Mouse (Mus musculus): ENCODE measurements at regions not wholly inside any gene's neighbourhood (a gene's known extent, or its start where the extent isn't known, plus 50 kb on each side); places are given as distances from the start of the nearest gene placed in this dataset.

DNA sequence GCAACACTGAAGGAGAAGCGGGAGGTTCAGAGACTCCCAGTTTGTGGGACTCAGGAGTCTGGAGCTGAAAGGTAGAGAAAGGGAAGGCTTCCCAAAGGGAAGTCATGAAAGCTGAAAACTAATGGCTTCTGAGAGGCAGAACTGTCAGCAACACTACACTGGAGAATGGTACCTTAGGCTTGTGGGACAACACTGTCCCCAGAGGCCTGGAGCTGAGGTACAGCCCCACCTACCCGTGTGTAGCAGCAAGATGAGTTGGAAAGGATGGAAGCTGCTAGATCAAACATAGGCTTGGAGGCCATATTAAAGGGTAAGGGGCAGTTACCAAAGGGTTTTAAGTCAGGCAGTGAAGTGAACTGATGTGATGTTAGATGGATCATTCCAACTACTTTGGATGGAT is 219.9 kb upstream of the Ccdc122 start:
- H3K4me2 ChIP-seq (replicated peaks), result no peak overlapping the region

DNA sequence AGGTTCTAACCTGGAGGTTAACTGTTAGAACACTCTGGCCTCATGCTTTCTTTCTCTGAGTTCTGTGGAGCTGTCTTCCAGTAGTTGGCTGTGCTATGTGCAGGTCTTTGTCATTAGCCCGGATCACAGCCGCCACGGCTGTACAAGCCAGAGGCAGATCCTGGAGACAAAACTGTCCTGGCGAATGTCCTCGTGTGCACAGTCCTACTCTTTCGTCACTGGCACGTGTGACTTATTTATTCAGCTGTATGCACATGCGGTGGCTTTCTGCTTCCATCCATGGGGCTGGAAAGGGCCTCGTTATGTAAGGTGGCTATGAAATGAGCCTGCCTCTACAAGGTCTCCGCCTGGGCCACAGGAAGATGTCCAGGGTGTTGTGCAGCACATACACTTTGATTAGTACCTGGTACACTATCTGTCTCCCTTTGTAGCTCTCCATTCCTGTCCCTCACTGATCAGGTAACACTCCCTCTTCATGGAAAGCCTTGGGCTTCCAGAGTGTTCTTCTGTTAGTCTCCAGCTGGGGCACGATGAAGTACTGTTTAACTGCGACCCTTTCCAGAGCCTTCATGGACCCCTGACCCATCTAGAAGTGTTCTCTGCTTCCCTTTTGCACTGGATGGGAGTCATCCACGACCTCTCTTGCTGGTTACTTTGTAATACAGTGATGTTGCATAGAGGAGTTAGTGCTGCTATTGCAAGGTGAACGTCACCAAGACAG is 224.3 kb upstream of the Ccdc122 start:
- 48% methylated on average over 14 of the region's 14 CpGs for WGBS

More for the DNA sequence above, 219.9 kb upstream of the Ccdc122 start:
- WGBS, result 83% methylated on average over 2 of the region's 2 CpGs
- Histone ChIP-seq H3K9ac (no peak overlapping the region), H3K4me1 (peaks cover 53% of the 10 kb centered on the region), H3K9me3 (no peaks in the 10 kb centered on the region), H3K27me3 (no peaks in the 10 kb centered on the region; the same call in 1 of the 2 replicates), H3K36me3 (no peaks in the 10 kb centered on the region), H3K27ac (no peak overlapping the region), H3K4me3 (no peak overlapping the region)
- no peak for ATAC-seq (ENCODE audit: low FRiP score, low read depth)

DNA sequence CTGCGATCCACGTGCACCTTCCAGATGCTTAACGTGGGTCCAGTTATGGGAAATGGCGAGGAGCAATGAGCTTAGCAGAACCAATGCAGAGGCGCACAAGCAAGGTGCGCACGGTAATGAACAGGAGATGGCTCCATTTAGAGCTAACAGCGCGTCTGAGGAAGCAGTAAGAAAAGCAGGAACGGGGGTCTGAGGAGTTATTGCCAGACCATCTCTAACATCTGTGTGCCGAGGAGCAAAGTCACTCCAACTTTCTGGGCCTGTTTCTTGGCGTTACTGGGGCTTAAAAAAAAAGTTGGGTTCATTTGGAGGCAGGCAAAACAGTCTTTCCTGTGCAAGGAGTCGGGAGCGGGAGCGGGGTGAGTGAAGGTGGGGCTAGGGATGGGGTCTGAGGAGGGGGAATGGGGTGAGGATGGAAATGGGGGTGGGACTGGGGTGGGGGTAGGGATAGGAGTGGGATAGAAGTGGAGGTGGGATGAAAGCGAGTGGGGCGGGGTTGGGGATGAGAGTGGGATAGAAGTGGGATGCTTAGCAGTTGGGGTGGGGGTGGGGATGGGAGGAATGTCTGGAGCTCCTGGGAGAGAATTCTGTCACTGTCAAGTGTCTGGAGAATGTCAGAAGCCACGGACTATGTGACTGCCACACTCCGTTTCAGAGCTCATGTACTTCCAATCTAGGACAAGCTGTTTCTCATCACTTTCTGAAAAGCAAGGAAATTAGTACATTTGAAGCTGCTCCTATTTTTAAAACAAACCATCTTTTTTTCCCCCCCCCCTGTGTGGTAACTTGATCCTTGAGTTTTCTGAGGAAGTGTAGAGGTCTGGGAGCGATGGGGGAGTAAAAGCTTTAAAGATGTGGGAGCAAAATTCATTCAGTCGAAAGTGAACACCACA is 225.6 kb upstream of the Ccdc122 start:
- peak; percentile 82 for ATAC-seq (ENCODE audit: low FRiP score, low read depth)
- peak overlapping the region; percentile 90 for H3K27ac ChIP-seq
- H3K4me3 ChIP-seq, result no peak overlapping the region
- no peaks in the 10 kb centered on the region; the same call in 1 of the 2 replicates for H3K27me3 ChIP-seq
- no peaks in the 10 kb centered on the region for H3K36me3 ChIP-seq
- H3K4me1 ChIP-seq, result peaks cover 33% of the 10 kb centered on the region
- H3K9me3 ChIP-seq, result no peaks in the 10 kb centered on the region
- H3K9ac ChIP-seq, result no peak overlapping the region
- WGBS, result 8% methylated on average over 21 of the region's 21 CpGs
- H3K4me2 ChIP-seq (replicated peaks), result peak overlapping the region; percentile 54

More for the DNA sequence above, 224.3 kb upstream of the Ccdc122 start:
- H3K9me3 ChIP-seq, result no peaks in the 10 kb centered on the region
- H3K27me3 ChIP-seq, result no peaks in the 10 kb centered on the region; the same call in 1 of the 2 replicates
- no peak overlapping the region for H3K4me3 ChIP-seq
- peaks cover 35% of the 10 kb centered on the region for H3K4me1 ChIP-seq
- H3K4me2 ChIP-seq (replicated peaks), result no peak overlapping the region
- peak overlapping the region; percentile 64 for H3K27ac ChIP-seq
- no peak for ATAC-seq (ENCODE audit: low FRiP score, low read depth)
- H3K9ac ChIP-seq, result no peak overlapping the region
- H3K36me3 ChIP-seq, result no peaks in the 10 kb centered on the region

- Histone ChIP-seq H3K4me2 (replicated peaks) (no peak overlapping the region), H3K9ac (no peak overlapping the region), H3K27me3 (no peaks in the 10 kb centered on the region), H3K9me3 (no peaks in the 10 kb centered on the region), H3K36me3 (no peaks in the 10 kb centered on the region), H3K4me3 (no peak overlapping the region), H3K27ac (peak overlapping the region; percentile 90; the same call in 1 of the 2 replicates), H3K4me1 (peaks cover 41% of the 10 kb centered on the region)
- WGBS, result 90% methylated on average over 3 of the region's 3 CpGs
- ATAC-seq (ENCODE audit: low FRiP score, low read depth), result no peak
Measured at GRCm38 (mm10) chr14:76810041-76810440, 226.5 kb upstream of the Ccdc122 start.

DNA sequence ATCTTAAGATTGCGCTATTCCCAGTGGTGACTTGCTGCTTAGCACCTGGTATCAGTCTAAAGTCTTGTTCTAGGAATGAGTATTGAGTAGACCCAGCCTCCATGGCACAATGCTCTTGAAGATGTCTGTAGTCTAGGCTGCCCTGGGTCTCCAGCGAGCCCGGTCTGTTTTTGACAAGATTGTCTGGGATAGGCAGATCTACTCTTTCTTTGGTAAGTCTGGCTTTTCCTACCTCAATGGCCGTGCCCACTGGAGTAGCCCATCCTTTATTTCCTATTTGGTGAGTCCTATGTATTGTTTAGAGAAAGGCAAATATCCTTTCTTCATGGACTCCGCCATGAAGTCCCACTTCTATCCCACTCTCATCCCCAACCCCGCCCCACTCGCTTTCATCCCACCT is 227.2 kb upstream of the Ccdc122 start:
- no peak overlapping the region for H3K9ac ChIP-seq
- H3K4me1 ChIP-seq, result peaks cover 47% of the 10 kb centered on the region
- ATAC-seq (ENCODE audit: low FRiP score, low read depth), result no peak
- no peak overlapping the region for H3K4me2 ChIP-seq (replicated peaks)
- no peak overlapping the region for H3K27ac ChIP-seq
- H3K9me3 ChIP-seq, result no peaks in the 10 kb centered on the region
- no peak overlapping the region for H3K4me3 ChIP-seq
- no peaks in the 10 kb centered on the region for H3K36me3 ChIP-seq
- 96% methylated on average over 7 of the region's 7 CpGs for WGBS
- H3K27me3 ChIP-seq, result no peaks in the 10 kb centered on the region

DNA sequence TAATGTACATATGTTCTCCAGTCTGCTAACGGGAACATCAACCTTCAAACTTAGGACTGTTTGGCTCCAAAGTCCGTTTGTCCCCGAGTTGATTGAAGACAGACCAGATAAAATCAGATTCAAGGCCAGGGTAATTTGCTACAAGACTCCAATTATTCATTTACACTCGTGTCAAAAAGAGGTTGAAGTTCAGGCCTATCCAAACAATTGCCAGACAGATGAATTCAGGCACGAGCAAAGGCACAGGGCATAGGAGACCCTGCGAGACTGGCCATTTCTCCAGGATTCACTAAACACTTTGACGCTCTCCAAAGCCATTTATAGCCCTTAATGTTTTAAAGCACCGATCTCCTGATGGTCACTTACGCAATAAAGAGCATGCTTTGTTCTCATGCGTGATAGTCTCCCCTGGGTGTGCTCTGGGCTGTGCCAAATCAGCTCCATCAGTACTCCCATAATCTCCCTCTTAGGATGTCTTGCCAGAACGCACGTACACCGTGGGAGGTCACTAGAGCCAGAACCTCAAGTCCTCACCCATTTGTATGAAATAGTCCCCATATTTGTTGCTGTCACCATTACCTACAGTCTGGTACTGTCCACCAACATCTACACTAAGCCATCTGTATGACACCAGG is 231.3 kb upstream of the Ccdc122 start:
- Histone ChIP-seq H3K27me3 (no peaks in the 10 kb centered on the region), H3K9me3 (no peaks in the 10 kb centered on the region), H3K9ac (no peak overlapping the region), H3K4me1 (peaks cover 37% of the 10 kb centered on the region), H3K4me2 (replicated peaks) (no peak overlapping the region; the same call in 1 of the 2 replicates), H3K4me3 (no peak overlapping the region), H3K36me3 (no peaks in the 10 kb centered on the region), H3K27ac (peak overlapping the region; percentile 90)
- 39% methylated on average over 13 of the region's 13 CpGs for WGBS
- ATAC-seq (ENCODE audit: low FRiP score, low read depth), result no peak

DNA sequence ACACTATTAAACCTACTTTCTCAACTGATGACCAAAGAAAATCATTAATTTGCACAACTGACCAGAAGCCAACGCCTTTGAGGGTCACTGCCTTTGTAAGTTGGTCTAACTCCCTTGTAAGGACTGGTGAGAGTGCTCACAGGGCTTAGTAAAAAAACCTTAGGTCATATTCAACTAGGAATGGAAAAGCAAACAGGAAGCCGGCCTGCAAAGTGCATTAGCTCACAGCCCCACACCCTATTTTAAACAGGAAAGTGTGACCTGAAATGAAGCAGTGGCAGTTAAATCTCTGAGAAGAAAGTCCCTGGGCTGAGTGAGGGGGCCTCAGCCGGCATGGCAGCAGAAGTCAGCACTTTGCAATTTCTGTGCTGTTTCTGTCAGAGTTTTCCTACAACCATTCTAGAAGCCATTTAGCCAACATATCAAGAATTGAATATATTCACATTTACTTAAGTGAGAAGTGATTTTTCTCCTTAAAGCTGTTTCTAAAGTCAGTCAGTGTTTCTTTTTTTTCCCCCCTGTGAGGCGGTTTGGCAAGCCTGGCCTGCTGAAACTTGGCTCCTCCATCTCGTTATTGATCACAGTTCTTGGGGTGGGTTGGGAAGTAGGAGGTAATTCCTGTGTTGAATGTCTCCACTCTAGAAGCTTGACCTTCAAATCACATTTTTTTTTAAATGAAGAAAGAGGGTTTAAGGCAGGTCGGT is 232.0 kb upstream of the Ccdc122 start:
- H3K9me3 ChIP-seq, result no peaks in the 10 kb centered on the region
- no peak overlapping the region for H3K9ac ChIP-seq
- H3K27me3 ChIP-seq, result no peaks in the 10 kb centered on the region
- peaks cover 44% of the 10 kb centered on the region for H3K4me1 ChIP-seq
- peak; percentile 32; the same call in 1 of the 2 replicates for ATAC-seq (ENCODE audit: low FRiP score, low read depth)
- H3K36me3 ChIP-seq, result no peaks in the 10 kb centered on the region
- 29% methylated on average over 6 of the region's 6 CpGs for WGBS
- H3K4me2 ChIP-seq (replicated peaks), result no peak overlapping the region; the same call in 1 of the 2 replicates
- no peak overlapping the region for H3K4me3 ChIP-seq
- peak overlapping the region; percentile 90 for H3K27ac ChIP-seq

GRCm38 (mm10) chr14:76800181-76800580 is 236.4 kb upstream of the Ccdc122 start:
- Histone ChIP-seq H3K27me3 (no peaks in the 10 kb centered on the region), H3K9ac (no peak overlapping the region), H3K27ac (peak overlapping the region; percentile 89), H3K36me3 (no peaks in the 10 kb centered on the region), H3K4me1 (peaks cover 62% of the 10 kb centered on the region), H3K4me3 (no peak overlapping the region), H3K4me2 (replicated peaks) (0 out of 2 replicates have a peak overlapping the region, but pooled peaks have one; percentile 7), H3K9me3 (no peaks in the 10 kb centered on the region)
- no peak for ATAC-seq (ENCODE audit: low FRiP score, low read depth)
- 53% methylated on average over 4 of the region's 4 CpGs for WGBS

- ATAC-seq (ENCODE audit: low FRiP score, low read depth), result no peak
- no peak overlapping the region; the same call in 1 of the 2 replicates for H3K4me2 ChIP-seq (replicated peaks)
- H3K36me3 ChIP-seq, result no peaks in the 10 kb centered on the region
- 28% methylated on average over 6 of the region's 6 CpGs for WGBS
- H3K27ac ChIP-seq, result peak overlapping the region; percentile 89
- H3K27me3 ChIP-seq, result no peaks in the 10 kb centered on the region
- H3K9ac ChIP-seq, result no peak overlapping the region
- no peak overlapping the region for H3K4me3 ChIP-seq
- H3K4me1 ChIP-seq, result peaks cover 60% of the 10 kb centered on the region
- no peaks in the 10 kb centered on the region for H3K9me3 ChIP-seq
Measured at GRCm38 (mm10) chr14:76799741-76800140, 236.8 kb upstream of the Ccdc122 start.

DNA sequence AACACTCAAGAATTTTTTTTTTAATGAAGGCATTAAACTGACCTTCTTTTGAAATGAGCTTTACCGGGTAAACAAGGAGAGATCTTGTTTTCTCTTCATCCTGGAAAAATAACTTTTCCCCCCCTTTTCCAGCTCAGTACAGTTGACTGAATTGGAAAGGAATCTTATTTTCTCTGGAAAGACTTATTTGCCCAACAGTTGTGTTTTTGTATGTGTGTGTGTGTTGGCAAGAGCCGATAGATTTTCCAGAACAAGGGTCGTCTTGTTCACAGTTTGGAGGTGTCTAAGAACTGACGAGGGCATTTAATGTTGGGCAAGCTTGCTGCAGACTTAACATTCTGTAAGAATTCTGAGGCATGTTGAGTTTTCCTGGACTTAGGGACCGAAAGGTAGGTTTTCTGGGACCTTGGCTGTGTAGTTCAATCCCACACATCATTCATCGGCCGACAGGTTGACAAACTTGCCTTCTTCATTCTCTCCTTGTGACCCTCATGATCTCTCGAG is 237.6 kb upstream of the Ccdc122 start:
- Histone ChIP-seq H3K9me3 (no peaks in the 10 kb centered on the region), H3K27me3 (no peaks in the 10 kb centered on the region), H3K4me1 (peaks cover 53% of the 10 kb centered on the region), H3K36me3 (no peaks in the 10 kb centered on the region), H3K27ac (peak overlapping the region; percentile 89), H3K4me3 (no peak overlapping the region), H3K4me2 (replicated peaks) (no peak overlapping the region), H3K9ac (no peak overlapping the region)
- ATAC-seq (ENCODE audit: low FRiP score, low read depth), result peak; percentile 51; the same call in 1 of the 2 replicates
- 71% methylated on average over 8 of the region's 8 CpGs for WGBS

DNA sequence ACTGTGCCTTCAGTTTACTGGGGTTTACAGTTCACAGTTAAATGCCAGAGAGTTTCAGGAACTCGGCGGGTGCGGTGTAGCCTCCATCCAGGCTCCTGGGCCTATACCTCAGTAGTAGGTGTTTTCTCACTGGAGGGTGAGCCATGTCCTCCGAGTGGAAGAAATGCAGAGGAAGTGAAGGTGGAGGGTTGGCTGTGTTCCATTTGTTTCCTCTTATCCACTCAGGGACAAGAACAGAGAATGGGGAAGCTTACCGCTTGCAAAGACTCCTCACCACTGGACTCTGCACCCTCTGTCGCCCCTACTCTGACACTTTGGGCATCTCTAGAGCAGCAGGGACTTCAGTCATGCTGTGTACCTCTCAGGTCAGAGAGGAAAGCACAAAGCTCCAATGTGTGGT is 238.1 kb upstream of the Ccdc122 start:
- H3K27ac ChIP-seq, result peak overlapping the region; percentile 89
- no peaks in the 10 kb centered on the region for H3K36me3 ChIP-seq
- H3K4me1 ChIP-seq, result peaks cover 48% of the 10 kb centered on the region
- no peak overlapping the region for H3K9ac ChIP-seq
- 60% methylated on average over 6 of the region's 6 CpGs for WGBS
- no peak overlapping the region; the same call in 1 of the 2 replicates for H3K4me2 ChIP-seq (replicated peaks)
- peak; percentile 70; the same call in 1 of the 2 replicates for ATAC-seq (ENCODE audit: low FRiP score, low read depth)
- no peaks in the 10 kb centered on the region for H3K9me3 ChIP-seq
- H3K27me3 ChIP-seq, result no peaks in the 10 kb centered on the region
- H3K4me3 ChIP-seq, result no peak overlapping the region

Measured in limb, embryonic 13.5 days (tissue).